Mouse (Mus musculus) fat pad, adult 2 months (tissue): ENCODE measurements at regions not wholly inside any gene's neighbourhood (a gene's known extent, or its start where the extent isn't known, plus 50 kb on each side); places are given as distances from the start of the nearest gene placed in this dataset.

Experiments used
- DNase-seq: peaks from one replicate; pipeline ENCODE4 v3.0.0-alpha.2; 2011; ENCODE audit warnings: low read depth, low spot score; ENCODE audit errors: extremely low read depth

- DNase-seq = no peak
Measured at GRCm38 (mm10) chr6:51701253-51702020, 177.7 kb downstream of the Snx10 start.

DNA sequence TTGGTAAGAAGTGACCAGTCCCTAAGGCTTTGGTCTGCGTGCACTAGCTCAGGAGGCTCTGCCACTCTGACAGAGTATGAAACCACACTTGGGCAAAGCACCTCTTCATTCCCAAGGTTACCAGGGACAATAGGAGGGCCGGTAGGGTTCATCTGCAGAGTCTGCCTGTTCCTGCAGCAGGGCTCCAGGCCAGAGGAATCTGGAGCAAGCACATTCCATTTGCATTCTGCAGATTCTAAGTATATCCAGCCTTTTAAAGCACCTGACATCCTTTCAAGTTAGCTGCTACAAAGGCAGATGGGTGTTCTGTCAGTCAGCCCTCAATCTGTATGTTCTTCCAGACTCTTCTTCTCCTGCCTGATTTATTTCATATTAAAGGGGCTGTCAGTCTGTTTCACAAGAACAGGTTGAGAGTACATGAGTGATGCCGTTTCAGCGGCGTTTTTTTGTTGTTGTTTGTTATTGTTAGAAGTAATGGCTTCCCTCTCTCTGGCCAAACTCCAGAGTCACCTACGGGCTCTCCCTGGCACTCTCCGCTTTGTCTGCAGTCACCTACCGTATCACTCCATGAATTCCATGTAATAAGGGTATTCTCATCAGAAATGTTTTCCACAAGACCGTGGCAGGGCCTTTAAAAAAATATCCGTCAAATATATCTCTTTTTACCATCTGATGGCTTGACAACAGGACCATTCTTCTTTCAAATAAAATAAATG, 178.9 kb downstream of the Snx10 start:
- no peak for DNase-seq

GRCm38 (mm10) chr6:51708011-51708410, 184.3 kb downstream of the Snx10 start:
- DNase-seq = no peak

GRCm38 (mm10) chr6:51708668-51709339, 185.1 kb downstream of the Snx10 start:
- DNase-seq = no peak

GRCm38 (mm10) chr6:51709340-51710067, 185.8 kb downstream of the Snx10 start:
- no peak for DNase-seq

DNA sequence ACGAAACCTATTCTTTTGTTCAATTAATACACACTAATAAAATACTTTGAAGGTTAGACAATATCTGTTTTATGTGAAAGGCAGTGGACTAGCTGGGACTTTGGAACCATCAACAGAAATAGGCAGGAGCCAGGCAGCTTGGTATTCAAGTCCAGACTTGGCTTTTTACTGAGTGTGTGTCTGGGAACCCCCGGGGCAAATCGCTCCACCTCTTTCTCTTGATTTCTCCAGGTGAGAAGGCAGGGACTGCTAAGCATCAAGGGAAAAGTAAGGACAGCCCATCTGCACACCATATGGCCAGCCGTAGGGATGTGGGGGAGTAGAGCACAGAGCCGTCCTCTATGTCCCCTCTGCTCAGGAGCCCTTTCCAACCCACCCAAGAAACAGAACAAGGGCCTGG, 186.5 kb downstream of the Snx10 start:
- no peak for DNase-seq

GRCm38 (mm10) chr6:51710926-51711615, 187.4 kb downstream of the Snx10 start:
- DNase-seq = no peak

- DNase-seq = no peak
Measured at GRCm38 (mm10) chr6:51711616-51711970, 187.9 kb downstream of the Snx10 start.

- DNase-seq = no peak
Measured at GRCm38 (mm10) chr6:51715158-51715840, 191.6 kb downstream of the Snx10 start.

DNA sequence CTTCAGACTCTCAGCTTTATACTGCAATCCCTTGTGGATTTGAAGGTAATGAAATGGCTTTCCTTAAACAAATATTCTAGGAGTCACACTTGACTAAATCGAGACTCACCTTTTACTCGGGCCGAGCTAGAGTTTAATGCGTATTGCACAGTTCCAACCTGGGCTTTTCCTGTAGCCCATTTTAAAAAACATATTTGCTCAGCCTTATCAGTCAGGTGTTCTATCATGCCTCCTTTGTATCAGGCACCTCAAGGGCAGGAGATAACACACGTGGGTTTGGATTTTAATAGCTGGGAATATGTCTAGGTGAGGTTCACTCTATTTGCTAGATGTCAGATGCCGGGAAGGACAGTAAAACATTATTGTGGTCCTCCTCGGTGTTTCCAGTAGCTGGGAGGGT, 193.7 kb downstream of the Snx10 start:
- DNase-seq = no peak

GRCm38 (mm10) chr6:51720705-51721104, 197.0 kb downstream of the Snx10 start:
- DNase-seq = no peak

GRCm38 (mm10) chr6:51723053-51723452, 199.4 kb downstream of the Snx10 start:
- DNase-seq = no peak

DNA sequence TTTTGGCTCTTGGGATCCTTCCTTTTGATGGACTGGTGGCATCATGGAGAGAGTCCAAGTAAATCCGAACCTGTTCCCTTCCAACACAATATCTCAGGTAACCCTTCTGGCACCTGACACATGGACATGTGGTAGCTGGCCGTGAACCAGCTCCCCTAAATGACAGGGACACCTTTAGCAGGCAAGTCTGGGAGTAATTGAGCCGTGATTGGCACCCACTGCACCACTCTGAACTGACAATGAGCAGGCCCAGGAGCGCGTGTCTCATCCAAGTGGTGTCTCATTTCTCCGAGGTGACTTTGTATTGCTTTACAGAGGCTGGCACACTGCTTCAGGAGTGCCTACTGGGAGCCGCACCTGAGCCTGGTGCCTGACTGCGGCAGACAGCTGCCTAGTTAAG, 203.5 kb downstream of the Snx10 start:
- DNase-seq = no peak

DNA sequence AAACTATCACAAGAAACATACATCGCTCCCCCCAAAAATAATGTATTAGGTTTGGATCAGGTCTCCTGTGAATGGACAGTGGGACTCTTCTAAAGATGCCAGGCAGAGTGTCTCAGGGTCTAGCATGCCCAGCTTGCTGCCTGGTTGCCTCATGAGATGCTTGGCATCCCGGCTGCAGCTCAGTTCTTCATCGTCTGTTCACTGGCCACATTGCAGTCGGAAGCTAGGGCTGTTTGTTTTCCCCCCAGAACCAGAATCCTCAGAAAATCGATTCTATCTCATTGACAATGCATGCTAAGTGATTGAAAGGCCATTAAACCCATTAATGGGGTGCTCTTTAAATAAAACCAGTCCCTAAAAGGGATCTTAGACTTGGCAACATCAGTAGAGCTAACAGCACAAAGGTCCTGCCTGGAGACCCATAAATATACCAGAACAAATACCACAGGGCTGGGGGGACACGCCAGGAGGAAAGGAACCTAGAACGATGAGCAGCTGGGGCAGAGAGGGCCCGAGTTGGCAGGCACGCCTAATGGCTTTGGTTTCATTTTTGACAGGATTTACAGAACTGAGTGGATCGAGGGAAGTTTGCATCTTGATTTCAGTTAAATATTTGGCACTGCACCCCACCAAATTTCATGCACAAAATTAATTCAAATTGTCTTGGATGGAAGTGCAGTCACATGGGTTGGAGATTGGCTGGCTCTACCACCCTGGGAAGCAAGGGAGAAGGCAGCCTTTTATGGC, 205.3 kb downstream of the Snx10 start:
- DNase-seq = no peak

DNA sequence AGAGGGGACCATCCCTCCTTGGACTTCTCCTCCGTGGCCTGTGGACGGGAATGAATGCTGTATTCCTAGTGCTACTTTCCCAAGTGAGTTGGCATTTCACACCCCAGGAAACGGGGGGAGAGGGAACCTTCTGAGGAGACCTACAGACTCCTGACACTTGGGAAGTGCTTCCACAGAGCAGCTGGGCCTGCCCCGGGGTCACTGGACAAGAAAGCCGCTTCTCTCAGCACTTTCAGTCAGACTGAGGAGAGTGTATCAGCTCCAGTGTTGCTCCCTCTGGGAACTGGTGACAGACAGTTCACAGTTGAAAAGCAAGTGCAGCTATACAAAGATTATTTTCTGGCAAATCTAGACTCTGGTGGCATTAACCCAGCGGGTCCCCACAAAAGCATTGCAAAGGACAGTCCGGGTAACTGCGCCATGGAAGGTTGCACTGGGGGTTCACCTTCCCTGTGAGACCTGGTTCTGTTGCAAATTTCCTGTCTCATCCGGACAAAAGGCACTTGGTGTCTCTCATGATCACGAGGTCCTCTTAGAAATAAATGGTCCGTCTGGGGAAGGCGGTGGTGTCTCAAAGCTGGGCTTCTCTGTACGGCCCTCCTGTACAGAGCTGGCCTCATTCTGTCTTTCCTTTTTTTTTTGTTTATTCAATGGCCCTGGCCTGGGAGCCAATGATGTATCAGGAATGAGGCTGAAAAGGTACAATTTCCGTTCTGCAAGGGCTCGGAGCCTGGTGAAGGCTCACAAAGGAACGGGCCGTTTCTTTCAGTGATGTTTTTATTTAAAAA, 207.1 kb downstream of the Snx10 start:
- no peak for DNase-seq

- DNase-seq = no peak
Measured at GRCm38 (mm10) chr6:51732298-51732895, 208.7 kb downstream of the Snx10 start.

GRCm38 (mm10) chr6:51736051-51736450, 212.3 kb downstream of the Snx10 start:
- no peak for DNase-seq

- no peak for DNase-seq
Measured at GRCm38 (mm10) chr6:51743105-51743660, 219.5 kb downstream of the Snx10 start.
